Mouse (Mus musculus) hindbrain, embryonic 16.5 days (tissue): ENCODE data around the gene 6430531B16Rik. TPM values are rescaled to one million over a fixed set of nuclear protein-coding genes. Genes with fewer than 3 reads are reported as not detected.
A peak's percentile ranks its signal among the peaks of the same experiment; 100 is the strongest.

Experiments used
- ATAC-seq: fragments of 200-750 bp; cut with Nextera tagmentation; 2 replicates; pipeline ENCODE4 v1.8.0; 2017; ENCODE audit warnings: moderate TSS enrichment, moderate library complexity
- H3K27ac ChIP-seq: fragments of 300-500 bp; sonication (generic); 2 replicates; pipeline ENCODE4 v1.5.1; 2014; ENCODE audit warnings: low read depth, mild to moderate bottlenecking, control low read depth, low read length, moderate library complexity
- H3K27me3 ChIP-seq: fragments of 300-500 bp; sonication (generic); replicated peaks from 2 replicates; pipeline ENCODE4 v1.6.1; 2014; ENCODE audit warnings: low read length; ENCODE audit not compliant: control insufficient read depth, insufficient read depth
- H3K36me3 ChIP-seq: fragments of 300-500 bp; sonication (generic); 2 replicates; pipeline ENCODE4 v1.6.1; 2014; ENCODE audit warnings: mild to moderate bottlenecking, low read length, moderate library complexity, mixed read lengths; ENCODE audit not compliant: control insufficient read depth, insufficient read depth
- H3K4me1 ChIP-seq: fragments of 300-500 bp; sonication (generic); 2 replicates; pipeline ENCODE4 v1.6.1; 2014; ENCODE audit warnings: low read depth, low read length; ENCODE audit not compliant: control insufficient read depth, insufficient read depth
- H3K4me2 ChIP-seq: fragments of 300-500 bp; sonication (generic); 2 replicates; pipeline ENCODE4 v1.6.1; 2014; ENCODE audit warnings: mild to moderate bottlenecking, low read length, control low read depth, moderate library complexity
- H3K4me3 ChIP-seq: fragments of 300-500 bp; sonication (generic); 2 replicates; pipeline ENCODE4 v1.5.1; 2014; ENCODE audit warnings: mild to moderate bottlenecking, low read length, control low read depth, moderate library complexity
- H3K9ac ChIP-seq: fragments of 300-500 bp; sonication (generic); 2 replicates; pipeline ENCODE4 v1.6.1; 2014; ENCODE audit warnings: low read depth, mild to moderate bottlenecking, control low read depth, low read length, moderate library complexity
- H3K9me3 ChIP-seq: fragments of 300-500 bp; sonication (generic); 2 replicates; pipeline ENCODE4 v1.6.1; 2014; ENCODE audit warnings: mild to moderate bottlenecking, low read length, moderate library complexity; ENCODE audit not compliant: control insufficient read depth
- WGBS: fragments of 180-500 bp; shearing (Covaris S2); extraction: QIAGEN DNeasy Blood & Tissue Kit; methylation state at CpG from one replicate; pipeline ENCODE4 v1.1.7; 2014; 5-methylcytosine and 5-hydroxymethylcytosine counted together
- polyA plus RNA-seq: library from polyadenylated mRNA; unstranded; fragments of >200 nt; fragmentation: Nextera tagmentation; extraction: Ambion mirVana; gene quantifications from 2 replicates; pipeline ENCODE4 v1.2.1, GENCODE M21; 2015

Gene 6430531B16Rik
- polyA plus RNA-seq, 1 experiment from 2014 or later: 1.1 TPM

DNA sequence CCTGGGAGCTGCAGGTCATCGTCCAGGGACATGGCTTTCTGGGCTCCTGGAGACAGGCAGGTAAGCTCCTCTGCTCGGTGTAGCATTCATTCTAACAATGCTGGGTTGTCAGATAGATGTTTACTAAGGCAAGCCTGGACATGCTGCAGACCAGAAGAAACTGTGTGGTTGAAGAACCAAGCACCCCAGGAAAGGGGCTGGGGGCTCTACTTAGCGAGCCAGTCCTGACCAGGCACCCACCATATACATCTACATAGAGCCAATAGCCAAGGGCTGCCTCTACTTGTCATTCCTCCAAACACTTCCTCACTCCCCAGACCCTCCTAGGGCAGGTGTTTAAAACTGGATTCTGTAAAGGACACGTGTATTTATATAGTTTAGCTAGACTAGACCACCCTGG, 15.6 kb upstream of the 6430531B16Rik start:
- Histone ChIP-seq H3K36me3 (peaks cover 28% of the 10 kb centered on the region), H3K4me3 (no peak overlapping the region), H3K4me1 (no peaks in the 10 kb centered on the region), H3K9ac (no peak overlapping the region), H3K27ac (no peak overlapping the region), H3K27me3 (no peaks in the 10 kb centered on the region), H3K9me3 (no peaks in the 10 kb centered on the region), H3K4me2 (no peak overlapping the region)
- ATAC-seq: no peak
- 78% methylated on average over 4 of the region's 4 CpGs for WGBS

GRCm38 (mm10) chr7:139993532-139993931, 15.0 kb upstream of the 6430531B16Rik start:
- Histone ChIP-seq H3K27me3 (no peaks in the 10 kb centered on the region), H3K9me3 (no peaks in the 10 kb centered on the region)
- no peak for ATAC-seq

GRCm38 (mm10) chr7:139992406-139992805, 13.9 kb upstream of the 6430531B16Rik start, which contains the start of gene Adam8:
Gene Adam8, minus strand, starts transcription at chr7:139992562.
- Histone ChIP-seq H3K9ac (no peak within 1 kb of the TSS), H3K4me1 (no peaks in the 10 kb centered on the region), H3K4me3 (no peak within 1 kb of the TSS), H3K27me3 (no peaks in the 10 kb centered on the region), H3K36me3 (peaks cover 14% of the 10 kb centered on the region), H3K27ac (no peak within 1 kb of the TSS), H3K9me3 (no peaks in the 10 kb centered on the region), H3K4me2 (no peak within 1 kb of the TSS)
- WGBS: 28% methylated on average over 7 of the region's 7 CpGs
- no peak for ATAC-seq

More at GRCm38 (mm10) chr7:139993532-139993931, 15.0 kb upstream of the 6430531B16Rik start:
- no peak overlapping the region for H3K27ac ChIP-seq
- WGBS: 90% methylated on average over 6 of the region's 6 CpGs
- H3K36me3 ChIP-seq: peaks cover 21% of the 10 kb centered on the region
- no peaks in the 10 kb centered on the region for H3K4me1 ChIP-seq
- no peak overlapping the region for H3K4me3 ChIP-seq
- H3K9ac ChIP-seq: no peak overlapping the region
- no peak overlapping the region for H3K4me2 ChIP-seq

DNA sequence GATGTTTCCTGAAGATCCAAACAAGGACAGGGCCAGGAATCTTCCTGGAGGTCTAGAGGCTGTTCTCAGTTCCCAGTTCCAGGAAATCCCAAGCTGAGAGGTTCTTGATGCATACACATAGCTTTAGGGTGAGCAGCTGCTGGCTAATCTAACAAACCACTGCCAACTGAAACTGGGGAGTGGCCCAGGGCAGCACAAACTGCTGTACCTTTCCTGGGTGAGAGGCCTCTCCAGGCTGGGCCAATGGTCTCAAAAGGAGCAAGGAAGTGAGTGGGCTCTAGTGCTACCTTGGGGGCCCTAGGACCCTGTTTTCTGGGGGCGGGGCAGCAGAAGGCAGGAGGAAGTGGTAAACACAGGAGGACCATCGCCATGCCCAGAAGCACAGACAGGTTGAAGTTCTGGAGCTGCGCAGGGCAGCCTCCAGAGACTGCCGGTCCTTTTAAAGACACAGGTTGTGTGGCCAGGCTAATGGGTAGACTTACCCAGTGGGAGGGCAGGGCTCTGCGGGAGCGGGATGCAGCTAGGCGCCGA, 12.4 kb upstream of the 6430531B16Rik start:
- H3K36me3 ChIP-seq: peaks cover 3% of the 10 kb centered on the region; the same call in 1 of the 2 replicates
- no peak overlapping the region for H3K9ac ChIP-seq
- H3K4me3 ChIP-seq: no peak overlapping the region
- H3K9me3 ChIP-seq: no peaks in the 10 kb centered on the region
- 90% methylated on average over 8 of the region's 8 CpGs for whole genome bisulfite sequencing
- H3K27ac ChIP-seq: no peak overlapping the region
- no peak overlapping the region for H3K4me2 ChIP-seq
- no peaks in the 10 kb centered on the region for H3K27me3 ChIP-seq
- no peak for ATAC-seq
- no peaks in the 10 kb centered on the region for H3K4me1 ChIP-seq

GRCm38 (mm10) chr7:139988272-139988671, 9.7 kb upstream of the 6430531B16Rik start:
- Histone ChIP-seq H3K4me1 (no peaks in the 10 kb centered on the region), H3K9ac (no peak overlapping the region), H3K9me3 (no peaks in the 10 kb centered on the region), H3K4me2 (no peak overlapping the region), H3K36me3 (no peaks in the 10 kb centered on the region), H3K27me3 (no peaks in the 10 kb centered on the region), H3K27ac (no peak overlapping the region), H3K4me3 (no peak overlapping the region)
- no peak for ATAC-seq
- 88% methylated on average over 9 of the region's 9 CpGs for WGBS

DNA sequence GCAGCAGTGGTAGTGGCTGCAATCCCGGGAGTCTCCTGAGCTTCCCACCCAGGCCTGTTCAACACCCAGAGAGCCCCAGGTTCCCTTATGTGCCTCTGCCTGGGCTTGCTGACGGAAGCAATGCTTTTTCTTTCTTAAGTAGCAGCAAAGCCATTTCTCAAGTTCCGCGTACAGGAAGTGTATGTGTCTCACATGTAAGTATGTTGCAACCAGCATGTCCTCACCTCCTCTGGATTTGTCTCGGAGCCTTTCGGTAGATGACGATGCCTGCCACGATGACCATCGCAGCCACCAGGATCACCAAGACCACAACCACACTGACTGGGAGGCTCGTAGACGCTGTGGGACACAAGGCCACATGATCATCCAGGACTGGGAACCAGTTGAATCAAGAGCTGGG, 6.0 kb upstream of the 6430531B16Rik start:
- no peaks in the 10 kb centered on the region for H3K36me3 ChIP-seq

DNA sequence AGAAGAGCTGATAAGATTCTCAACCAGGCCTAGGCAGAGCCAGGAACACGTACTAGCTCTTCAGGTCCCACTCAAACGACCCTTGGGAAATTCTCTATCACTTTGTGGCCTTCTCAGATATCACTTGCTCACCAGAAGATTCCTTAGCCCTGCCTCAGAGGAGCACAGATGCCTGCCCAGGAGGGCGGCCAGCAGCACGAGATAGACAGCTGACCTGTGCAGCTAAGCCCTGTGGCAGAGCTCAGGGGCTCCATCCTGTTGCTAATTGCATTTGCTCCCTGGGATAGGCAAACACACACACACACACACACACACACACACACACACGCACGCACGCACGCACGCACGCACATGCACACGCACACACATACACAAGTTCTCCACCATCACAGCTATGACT, 3.5 kb upstream of the 6430531B16Rik start:
- H3K9me3 ChIP-seq: no peaks in the 10 kb centered on the region
- no peak overlapping the region for H3K4me3 ChIP-seq
- peaks cover 11% of the 10 kb centered on the region for H3K4me1 ChIP-seq
- no peak overlapping the region for H3K9ac ChIP-seq
- WGBS: 92% methylated on average over 11 of the region's 11 CpGs
- no peak for ATAC-seq
- no peak overlapping the region for H3K27ac ChIP-seq
- H3K27me3 ChIP-seq: no peaks in the 10 kb centered on the region
- no peak overlapping the region for H3K4me2 ChIP-seq
- no peaks in the 10 kb centered on the region for H3K36me3 ChIP-seq

More for the DNA sequence above, 6.0 kb upstream of the 6430531B16Rik start:
- H3K4me2 ChIP-seq: no peak overlapping the region
- no peaks in the 10 kb centered on the region for H3K9me3 ChIP-seq
- no peaks in the 10 kb centered on the region; the same call in 1 of the 2 replicates for H3K4me1 ChIP-seq
- WGBS: 91% methylated on average over 11 of the region's 11 CpGs
- no peak overlapping the region for H3K4me3 ChIP-seq
- no peak for ATAC-seq
- no peaks in the 10 kb centered on the region for H3K27me3 ChIP-seq
- H3K9ac ChIP-seq: no peak overlapping the region
- no peak overlapping the region for H3K27ac ChIP-seq

DNA sequence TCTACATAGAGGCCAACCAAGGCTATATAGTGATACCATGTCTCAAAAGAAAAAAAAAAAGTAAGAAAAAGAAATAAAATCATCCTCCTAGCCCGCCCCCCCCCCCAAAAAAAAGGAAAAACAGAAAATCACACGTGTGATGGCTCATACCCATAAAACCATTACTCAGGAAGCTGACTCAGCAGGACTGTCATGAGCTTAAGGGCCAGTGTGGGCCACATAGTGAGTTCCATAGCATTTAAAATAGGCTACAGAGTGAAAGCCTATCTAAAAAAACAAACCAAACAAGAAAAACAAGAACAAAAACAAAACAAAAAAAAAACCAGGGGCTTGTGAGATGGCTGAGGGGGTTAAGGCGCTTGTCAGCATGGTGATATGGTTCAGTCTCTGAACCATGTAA, 2.2 kb upstream of the 6430531B16Rik start:
- no peaks in the 10 kb centered on the region for H3K27me3 ChIP-seq
- 54% methylated on average over 3 of the region's 3 CpGs for WGBS
- H3K4me2 ChIP-seq: no peak overlapping the region
- peaks cover 11% of the 10 kb centered on the region for H3K4me1 ChIP-seq
- no peak overlapping the region for H3K27ac ChIP-seq
- no peak for ATAC-seq
- no peak overlapping the region for H3K9ac ChIP-seq
- no peak overlapping the region for H3K4me3 ChIP-seq
- no peaks in the 10 kb centered on the region for H3K9me3 ChIP-seq
- H3K36me3 ChIP-seq: no peaks in the 10 kb centered on the region

GRCm38 (mm10) chr7:139979011-139979719, 610 bp upstream of the 6430531B16Rik start:
- Histone ChIP-seq H3K4me1 (peaks cover 11% of the 10 kb centered on the region), H3K9ac (peak overlapping the region; percentile 76), H3K9me3 (no peaks in the 10 kb centered on the region), H3K36me3 (no peaks in the 10 kb centered on the region), H3K27ac (peak overlapping the region; percentile 39; the same call in 1 of the 2 replicates), H3K27me3 (no peaks in the 10 kb centered on the region), H3K4me2 (peak overlapping the region; percentile 92), H3K4me3 (peak overlapping the region; percentile 62)
- WGBS: 43% methylated on average over 13 of the region's 13 CpGs
- ATAC-seq: peak; percentile 73
